Mouse (Mus musculus) layer of hippocampus, postnatal 10 days (tissue): ENCODE measurements at regions not wholly inside any gene's neighbourhood (a gene's known extent, or its start where the extent isn't known, plus 50 kb on each side); places are given as distances from the start of the nearest gene placed in this dataset.

ENCODE experiments used
- DNase-seq, 2 experiments: peaks; one replicate each; pipeline ENCODE4 v3.0.0; 2021; ENCODE audit warnings: low spot score in 2 of 2

DNA sequence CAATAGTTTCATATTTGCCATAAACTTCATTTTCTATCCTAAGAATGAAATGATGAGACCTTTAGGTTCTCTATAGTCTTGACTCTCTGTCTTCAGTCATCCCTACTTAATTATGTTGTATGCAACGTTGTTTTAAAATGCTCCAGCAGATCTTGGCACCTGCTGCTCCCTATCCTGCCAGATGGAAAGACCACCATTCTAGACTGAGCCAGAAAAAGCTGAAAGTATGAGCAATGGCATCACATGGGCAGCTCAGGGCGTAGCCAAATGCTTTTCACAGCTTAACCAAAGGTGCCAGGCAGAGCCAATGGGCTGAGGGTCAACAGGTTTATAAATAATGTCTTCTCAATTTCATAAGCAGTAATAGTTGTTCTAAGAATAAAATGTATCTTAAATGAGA is 190.2 kb upstream of the Cdh20 start:
- peak; percentile 3 to 11 for DNase-seq

DNA sequence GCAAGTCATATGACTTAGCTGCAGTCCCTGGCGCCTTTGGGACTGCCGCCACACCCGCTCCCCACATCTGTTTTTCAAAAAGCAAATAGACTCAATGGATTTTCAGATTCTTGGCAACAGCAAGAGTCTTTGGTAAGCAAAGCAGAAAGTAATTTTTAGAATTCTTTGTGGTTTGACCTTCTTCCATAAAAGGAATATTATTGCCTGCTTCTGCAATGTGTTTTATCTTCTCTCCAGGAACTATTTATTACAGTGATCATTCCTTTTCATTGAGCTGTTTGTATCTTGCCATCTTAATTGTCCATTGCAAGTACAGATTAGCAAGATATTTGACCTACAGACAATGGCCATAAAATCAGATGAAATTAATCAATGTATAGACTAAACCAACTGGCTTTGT is 184.2 kb upstream of the Cdh20 start:
- no peak for DNase-seq

DNA sequence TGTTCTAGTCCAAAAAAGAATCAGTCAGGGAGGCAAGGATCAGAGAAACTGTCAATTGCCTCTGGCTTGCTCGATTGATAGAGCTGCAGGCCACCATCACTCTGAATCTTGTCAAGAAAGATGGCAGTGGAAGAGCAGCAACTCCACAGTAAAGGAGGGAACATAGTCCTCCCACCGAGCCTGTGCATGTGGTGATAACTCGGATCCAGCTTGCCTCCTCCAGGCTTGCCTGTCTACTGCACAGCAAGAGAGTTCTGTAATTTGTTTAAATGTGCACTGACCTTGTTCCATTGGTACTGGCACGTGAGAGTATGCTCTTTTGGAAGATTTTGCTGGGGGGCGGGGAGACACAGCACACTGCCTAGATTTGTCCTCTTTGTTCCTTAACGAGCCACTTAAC is 181.3 kb upstream of the Cdh20 start:
- DNase-seq, result no peak

DNA sequence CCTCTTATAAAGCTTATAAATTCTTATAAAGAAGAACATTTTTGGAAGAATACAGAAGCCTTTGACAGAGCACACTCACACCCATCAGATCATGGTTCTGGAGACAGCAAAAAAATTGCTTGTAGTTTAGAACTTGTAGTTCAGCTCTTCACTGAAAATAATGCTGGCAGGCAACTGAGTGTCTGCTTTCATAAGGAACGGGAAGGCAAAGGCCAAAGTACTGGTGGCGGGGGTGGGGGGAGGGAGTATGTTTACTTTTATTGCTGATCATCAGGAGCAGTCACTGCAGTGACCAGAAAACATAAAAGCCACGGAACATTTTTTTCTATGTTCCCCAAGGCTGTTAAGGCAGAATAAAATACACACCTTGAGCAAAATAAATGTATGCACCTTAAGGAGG is 163.0 kb upstream of the Cdh20 start:
- no peak for DNase-seq

DNA sequence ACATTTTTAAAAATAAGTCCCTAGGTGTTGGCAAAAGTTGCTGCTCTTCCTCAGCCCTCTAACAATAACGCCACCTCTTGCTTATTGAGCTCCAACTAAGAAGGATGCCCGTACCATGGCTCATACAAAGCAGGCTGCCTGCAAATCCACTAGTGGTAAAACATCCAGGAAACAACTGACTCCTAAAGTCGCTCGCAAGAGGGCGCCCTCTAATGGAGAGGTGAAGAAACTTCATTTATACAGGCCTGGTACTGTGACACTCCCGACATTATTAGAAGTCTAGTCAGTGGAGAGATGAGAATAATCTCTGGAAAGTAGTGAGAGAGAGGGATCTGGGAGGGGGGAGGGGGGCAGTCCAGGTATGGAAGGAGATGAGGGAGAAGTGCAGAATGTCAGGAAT is 158.9 kb upstream of the Cdh20 start:
- no peak for DNase-seq

DNA sequence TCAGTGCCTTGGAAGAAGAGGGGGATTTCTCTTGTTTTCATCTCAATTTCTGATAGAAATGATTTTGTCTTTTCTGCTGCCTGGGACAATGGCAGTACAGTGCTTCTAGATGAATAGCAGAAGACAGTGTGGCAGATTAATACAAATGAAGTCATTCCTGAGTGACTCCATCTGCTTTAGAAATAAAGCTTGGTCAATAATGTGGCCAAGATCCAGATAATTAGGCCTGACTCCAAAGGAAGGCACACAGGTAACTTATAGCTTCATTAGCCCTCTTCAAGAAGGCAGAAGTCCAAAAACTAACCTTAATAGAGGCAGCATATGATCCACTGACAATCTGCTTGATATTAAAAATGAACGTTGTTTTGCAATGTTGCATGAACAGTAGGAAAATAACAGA is 151.0 kb upstream of the Cdh20 start:
- DNase-seq, result no peak

DNA sequence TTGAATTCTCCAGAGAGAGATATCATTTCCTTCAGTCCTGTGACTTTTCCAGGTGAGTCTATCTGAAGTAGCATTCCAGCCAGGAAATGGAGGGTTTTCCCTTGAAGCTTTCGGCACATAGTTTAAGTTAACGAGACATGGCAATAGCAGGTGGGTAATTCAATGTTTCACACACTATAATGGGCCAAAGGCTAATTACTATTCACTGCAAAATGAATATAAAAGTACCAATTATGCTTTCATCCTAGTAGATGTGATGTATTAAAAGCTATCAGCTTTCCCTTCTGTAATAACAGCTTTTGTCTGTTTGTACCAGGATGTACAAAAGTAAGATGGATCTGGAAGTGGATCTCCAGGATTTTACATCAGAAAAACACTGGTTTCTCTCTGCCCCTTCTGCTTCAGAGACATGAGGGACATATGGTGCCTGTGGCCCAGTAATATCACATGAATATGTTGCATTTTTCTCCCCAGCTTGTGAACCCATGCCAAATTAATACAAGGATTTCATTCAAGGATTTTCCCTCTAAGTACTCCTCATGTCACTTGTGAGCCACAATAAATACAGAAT is 148.4 kb upstream of the Cdh20 start:
- no peak for DNase-seq

DNA sequence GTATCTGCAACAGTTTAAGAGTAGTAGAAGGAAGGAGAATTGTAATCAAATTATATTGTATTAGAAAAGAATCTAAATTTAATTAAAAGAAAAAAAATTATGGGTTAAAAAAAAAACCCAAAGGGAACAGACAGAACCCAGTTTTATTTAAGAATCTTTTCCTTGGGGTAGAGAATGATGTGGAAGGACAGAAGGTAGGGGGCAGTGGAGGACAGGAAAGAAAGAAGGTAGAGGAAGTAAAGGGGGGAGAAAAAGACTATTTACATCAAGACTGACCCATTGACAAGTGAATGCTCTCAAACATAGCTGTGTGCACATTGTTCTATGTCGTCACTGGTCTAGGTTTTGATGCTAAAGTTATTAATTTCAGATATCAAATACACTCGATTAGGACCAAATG is 142.8 kb upstream of the Cdh20 start:
- no peak for DNase-seq

DNA sequence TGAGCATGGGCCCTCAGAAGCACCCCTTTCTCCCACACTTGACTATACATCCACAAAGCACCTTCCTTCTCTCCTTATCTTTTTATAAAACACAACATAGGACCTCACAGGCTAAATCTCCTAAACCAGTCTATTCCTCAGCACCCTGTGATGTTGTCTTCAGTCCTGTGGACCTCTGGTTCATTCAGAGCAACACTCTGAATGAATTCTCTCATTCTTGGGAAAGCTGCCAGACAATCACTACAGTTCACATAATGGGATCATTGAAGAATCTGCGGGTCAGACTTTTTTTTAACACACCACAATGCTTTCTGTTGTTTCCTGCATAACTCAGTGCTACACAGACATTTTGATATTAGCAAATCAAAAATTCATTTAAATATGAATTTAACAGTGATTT is 115.9 kb upstream of the Cdh20 start:
- DNase-seq, result no peak
